Mouse (Mus musculus) CH12F3 (cell line): ENCODE data around the gene Rufy3.

Source experiments
- in situ Hi-C: fragments of 300-500 bp; cut with MboI; formaldehyde crosslinking; loops from 2 replicates; pipeline ENCODE4 v1.14.3; 2020; ENCODE audit warnings: low sequenced_read_pairs

The Rufy3 gene

GRCm38 (mm10) chr5:88683706-88684105, 118.9 kb downstream of the Rufy3 start:
- in situ Hi-C loops, result no loop called here

GRCm38 (mm10) chr5:88684226-88684625, 119.4 kb downstream of the Rufy3 start:
- in situ Hi-C loops, result no loop called here

- in situ Hi-C loops, result no loop called here
Observed at GRCm38 (mm10) chr5:88685306-88685705, 120.5 kb downstream of the Rufy3 start.

GRCm38 (mm10) chr5:88685745-88686299, 121.0 kb downstream of the Rufy3 start:
- in situ Hi-C loops, result no loop called here

- in situ Hi-C loops, result no loop called here
Observed at GRCm38 (mm10) chr5:88687996-88688406, 123.2 kb downstream of the Rufy3 start.

GRCm38 (mm10) chr5:88688583-88689187, 123.8 kb downstream of the Rufy3 start:
- in situ Hi-C loops, result no loop called here

GRCm38 (mm10) chr5:88689279-88689938, 124.6 kb downstream of the Rufy3 start:
- in situ Hi-C loops, result no loop called here

GRCm38 (mm10) chr5:88690681-88691505, 126.1 kb downstream of the Rufy3 start:
- in situ Hi-C loops, result no loop called here

GRCm38 (mm10) chr5:88691506-88692095, 126.8 kb downstream of the Rufy3 start:
- in situ Hi-C loops, result no loop called here

GRCm38 (mm10) chr5:88692586-88692985, 127.7 kb downstream of the Rufy3 start:
- in situ Hi-C loops, result no loop called here

GRCm38 (mm10) chr5:88693057-88693456, 128.2 kb downstream of the Rufy3 start:
- in situ Hi-C loops, result no loop called here

GRCm38 (mm10) chr5:88697291-88697690, 132.5 kb downstream of the Rufy3 start:
- in situ Hi-C loops, result no loop called here

- in situ Hi-C loops, result no loop called here
Observed at GRCm38 (mm10) chr5:88699251-88699913, 134.5 kb downstream of the Rufy3 start.
